Mouse (Mus musculus) lung, postnatal 0 days (tissue): ENCODE measurements at regions not wholly inside any gene's neighbourhood (a gene's known extent, or its start where the extent isn't known, plus 50 kb on each side); places are given as distances from the start of the nearest gene placed in this dataset.
"Not testable (repeated sequence)": the region's sequence is repeated elsewhere in the genome, so short reads cannot be mapped to it uniquely, and the experiment has no call there.

Experiments
- ATAC-seq: fragments of 200-750 bp; cut with Nextera tagmentation; 2 replicates; pipeline ENCODE4 v1.8.0; 2017; ENCODE audit warnings: moderate library complexity
- DNase-seq: peaks from one replicate; pipeline ENCODE4 v3.0.0-alpha.2; 2016; ENCODE audit warnings: low spot score
- H3K27ac ChIP-seq: fragments of 300-500 bp; sonication (generic); 2 replicates; pipeline ENCODE4 v1.5.1; 2014; ENCODE audit warnings: antibody characterized with exemption, mild to moderate bottlenecking, low read length, mixed read lengths
- H3K27me3 ChIP-seq: fragments of 300-500 bp; sonication (generic); replicated peaks from 2 replicates; pipeline ENCODE4 v1.6.1; 2014; ENCODE audit warnings: low read length, mixed read lengths; ENCODE audit not compliant: insufficient read depth
- H3K36me3 ChIP-seq: fragments of 300-500 bp; sonication (generic); 2 replicates; pipeline ENCODE4 v1.6.1; 2014; ENCODE audit warnings: low read length, mixed read lengths; ENCODE audit not compliant: insufficient read depth
- H3K4me1 ChIP-seq: fragments of 300-500 bp; sonication (generic); 2 replicates; pipeline ENCODE4 v1.6.1; 2014; ENCODE audit warnings: antibody characterized with exemption, low read depth, low read length, mixed read lengths; ENCODE audit not compliant: insufficient read depth
- H3K4me2 ChIP-seq: fragments of 300-500 bp; sonication (generic); replicated peaks from 2 replicates; pipeline ENCODE4 v1.6.1; 2014; ENCODE audit warnings: low read depth, mild to moderate bottlenecking, low read length, moderate library complexity, mixed read lengths
- H3K4me3 ChIP-seq: fragments of 300-500 bp; sonication (generic); 2 replicates; pipeline ENCODE4 v1.5.1; 2014; ENCODE audit warnings: low read depth, low read length
- H3K9ac ChIP-seq: fragments of 300-500 bp; sonication (generic); replicated peaks from 2 replicates; pipeline ENCODE4 v1.6.1; 2014; ENCODE audit warnings: low read depth, mild to moderate bottlenecking
- H3K9me3 ChIP-seq: fragments of 300-500 bp; sonication (generic); 2 replicates; pipeline ENCODE4 v1.6.1; 2016; ENCODE audit warnings: low read length, mixed read lengths
- CTCF ChIP-seq: IDR thresholded peaks from 2 replicates; pipeline ENCODE4 v1.5.1; 2016; ENCODE audit warnings: antibody characterized with exemption, mild to moderate bottlenecking
- EP300 ChIP-seq: IDR thresholded peaks from 2 replicates; pipeline ENCODE4 v1.6.1; 2016; ENCODE audit warnings: antibody characterized with exemption, mild to moderate bottlenecking, control low read depth
- WGBS: fragments of 180-500 bp; shearing (Covaris S2); extraction: QIAGEN DNeasy Blood & Tissue Kit; methylation state at CpG from one replicate; pipeline ENCODE4 v1.1.7; 2014; 5-methylcytosine and 5-hydroxymethylcytosine counted together

- no peaks in the 10 kb centered on the region for H3K4me1 ChIP-seq
- ATAC-seq (no peak), DNase-seq (no peak)
- H3K4me2 ChIP-seq, result no peak overlapping the region
- TF ChIP-seq EP300 (no peak), CTCF (no peak)
- H3K9me3 ChIP-seq, result no peaks in the 10 kb centered on the region
- no peak overlapping the region for H3K27ac ChIP-seq
- H3K9ac ChIP-seq, result no peak overlapping the region
- H3K4me3 ChIP-seq, result no peak overlapping the region
- no peaks in the 10 kb centered on the region for H3K36me3 ChIP-seq
- H3K27me3 ChIP-seq, result no peaks in the 10 kb centered on the region
- 44% methylated on average over 3 of the region's 3 CpGs for WGBS
These were observed 134.1 kb upstream of the Zranb2 start for GRCm38 (mm10) chr3:157399909-157400308.

- ATAC-seq (no peak), DNase-seq (no peak)
- TF ChIP-seq CTCF, result no peak
- TF ChIP-seq EP300, result no peak
- no peaks in the 10 kb centered on the region for H3K27me3 ChIP-seq
- no peaks in the 10 kb centered on the region for H3K4me1 ChIP-seq
- no peak overlapping the region for H3K4me3 ChIP-seq
- no peak overlapping the region for H3K9ac ChIP-seq
- 76% methylated on average over 3 of the region's 3 CpGs for WGBS
- H3K27ac ChIP-seq, result no peak overlapping the region
- no peaks in the 10 kb centered on the region for H3K36me3 ChIP-seq
- H3K4me2 ChIP-seq, result no peak overlapping the region
- no peaks in the 10 kb centered on the region for H3K9me3 ChIP-seq
These were observed 129.9 kb upstream of the Zranb2 start for GRCm38 (mm10) chr3:157404054-157404453.

- not testable (repeated sequence) for H3K4me1 ChIP-seq, H3K27me3 ChIP-seq, H3K4me3 ChIP-seq, H3K27ac ChIP-seq, DNase-seq, ATAC-seq, H3K9ac ChIP-seq, H3K36me3 ChIP-seq, H3K9me3 ChIP-seq, H3K4me2 ChIP-seq
- 88% methylated on average over 1 of the region's 1 CpGs for WGBS
These were observed 110.5 kb upstream of the Zranb2 start for GRCm38 (mm10) chr3:157423447-157423846.

- TF ChIP-seq EP300 (no peak), CTCF (no peak)
- Histone ChIP-seq H3K9me3 (no peaks in the 10 kb centered on the region), H3K27me3 (no peaks in the 10 kb centered on the region), H3K4me2 (no peak overlapping the region), H3K4me1 (no peaks in the 10 kb centered on the region), H3K4me3 (no peak overlapping the region), H3K9ac (no peak overlapping the region), H3K36me3 (no peaks in the 10 kb centered on the region), H3K27ac (no peak overlapping the region)
- DNase-seq (no peak), ATAC-seq (no peak)
- 53% methylated on average over 3 of the region's 3 CpGs for WGBS
These were observed 107.2 kb upstream of the Zranb2 start for GRCm38 (mm10) chr3:157426720-157427119.

DNA sequence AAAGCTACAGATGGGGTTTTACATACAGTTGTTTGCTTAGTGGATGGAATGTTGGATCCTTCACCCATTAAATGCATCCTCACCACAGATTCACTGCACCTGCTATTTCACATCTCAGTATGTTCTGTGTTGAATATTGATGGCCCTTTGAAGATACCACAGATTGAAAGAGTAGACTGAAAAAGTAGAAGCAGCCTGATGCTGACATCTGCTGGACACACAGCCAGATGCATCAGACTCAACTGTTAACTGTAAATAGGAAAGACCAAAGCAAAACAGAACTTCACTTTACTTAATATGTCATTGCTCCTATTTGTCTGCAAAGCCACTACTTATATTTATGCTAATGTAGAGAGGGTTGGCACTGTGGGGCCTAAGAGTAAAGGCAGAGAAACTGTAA, 84.2 kb upstream of the Zranb2 start:
- no peak for ATAC-seq

DNA sequence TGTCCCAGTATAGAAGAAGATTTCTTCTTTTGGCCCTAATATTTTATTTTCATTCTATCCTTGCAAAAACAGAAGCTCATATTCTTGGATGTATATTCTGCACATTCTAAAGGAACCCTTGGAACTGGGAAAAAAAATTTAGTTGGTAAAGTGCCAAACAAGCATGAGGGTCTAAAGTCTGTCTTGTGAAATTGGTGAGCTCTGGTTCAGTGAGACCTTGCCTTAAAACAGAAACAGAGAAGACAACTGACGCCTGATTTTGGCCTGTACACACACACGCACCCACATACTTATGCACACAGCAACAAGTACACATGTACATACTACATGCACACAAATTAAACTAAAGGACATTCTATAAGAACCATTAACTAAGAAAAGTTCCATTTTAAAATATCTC, 62.4 kb upstream of the Zranb2 start:
- no peak for TF ChIP-seq CTCF
- TF ChIP-seq EP300, result no peak
- H3K36me3 ChIP-seq, result no peaks in the 10 kb centered on the region
- 71% methylated on average over 2 of the region's 2 CpGs for WGBS
- H3K4me1 ChIP-seq, result no peaks in the 10 kb centered on the region
- ATAC-seq, result no peak
- no peak overlapping the region for H3K4me2 ChIP-seq
- H3K4me3 ChIP-seq, result no peak overlapping the region
- H3K9ac ChIP-seq, result no peak overlapping the region
- H3K9me3 ChIP-seq, result no peaks in the 10 kb centered on the region
- no peaks in the 10 kb centered on the region for H3K27me3 ChIP-seq
- DNase-seq, result no peak
- no peak overlapping the region for H3K27ac ChIP-seq

More for the DNA sequence above, 84.2 kb upstream of the Zranb2 start:
- TF ChIP-seq CTCF (peak; percentile 66), EP300 (no peak)
- no peaks in the 10 kb centered on the region for H3K27me3 ChIP-seq
- H3K4me3 ChIP-seq, result no peak overlapping the region
- no peaks in the 10 kb centered on the region for H3K4me1 ChIP-seq
- no peak overlapping the region for H3K4me2 ChIP-seq
- peak; percentile 18 for DNase-seq
- no peak overlapping the region for H3K27ac ChIP-seq
- H3K36me3 ChIP-seq, result no peaks in the 10 kb centered on the region
- H3K9ac ChIP-seq, result no peak overlapping the region
- H3K9me3 ChIP-seq, result no peaks in the 10 kb centered on the region

- Histone ChIP-seq H3K4me3 (no peak overlapping the region), H3K4me2 (no peak overlapping the region), H3K4me1 (no peaks in the 10 kb centered on the region), H3K36me3 (no peaks in the 10 kb centered on the region), H3K9ac (no peak overlapping the region), H3K9me3 (no peaks in the 10 kb centered on the region), H3K27me3 (no peaks in the 10 kb centered on the region), H3K27ac (no peak overlapping the region)
- TF ChIP-seq EP300 (no peak), CTCF (no peak)
- no peak for DNase-seq
- no peak for ATAC-seq
- 67% methylated on average over 5 of the region's 5 CpGs for WGBS
These were observed 61.3 kb upstream of the Zranb2 start for GRCm38 (mm10) chr3:157472674-157473073.
